Mouse (Mus musculus): ENCODE measurements around the gene Eps8l3.

- TF ChIP-seq CTCF (conservative IDR thresholded peaks at IDR 0.05; ENCODE audit: low read length) (no peak), POU5F1 (IDR thresholded peaks at IDR 0.05; ENCODE audit: borderline replicate concordance, low read length) (no peak), NANOG (IDR thresholded peaks at IDR 0.05; ENCODE audit: borderline replicate concordance, low read length) (no peak)
Measured at GRCm38 (mm10) chr3:107827873-107828405, 49.1 kb upstream of the Eps8l3 start.

Data from E14TG2a.4 (cell line).